Mouse (Mus musculus) intestine, embryonic 14.5 days (tissue): ENCODE measurements around the gene Gm17018. TPM values are rescaled to one million over a fixed set of nuclear protein-coding genes. Genes with fewer than 3 reads are reported as not detected.

Experiments used
- ATAC-seq: fragments of 200-750 bp; cut with Nextera tagmentation; replicated peaks from 2 replicates; pipeline ENCODE4 v1.8.0; 2017; ENCODE audit warnings: low read depth, moderate number of reproducible peaks, moderate TSS enrichment, moderate library complexity; ENCODE audit not compliant: low FRiP score, low TSS enrichment
- DNase-seq: peaks from one replicate; pipeline ENCODE4 v3.0.0-alpha.2; 2018; ENCODE audit warnings: low spot score
- H3K27ac ChIP-seq: fragments of 300-500 bp; sonication (generic); 2 replicates; pipeline ENCODE4 v1.5.1; 2014; ENCODE audit warnings: low read depth, mild to moderate bottlenecking, control low read depth
- H3K27me3 ChIP-seq: fragments of 300-500 bp; sonication (generic); replicated peaks from 2 replicates; pipeline ENCODE4 v1.6.1; 2014; ENCODE audit warnings: low read length, control low read depth; ENCODE audit not compliant: control insufficient read depth, insufficient read depth
- H3K36me3 ChIP-seq: fragments of 300-500 bp; sonication (generic); 2 replicates; pipeline ENCODE4 v1.6.1; 2014; ENCODE audit warnings: low read length, control low read depth; ENCODE audit not compliant: control insufficient read depth, insufficient read depth
- H3K4me1 ChIP-seq: fragments of 300-500 bp; sonication (generic); replicated peaks from 2 replicates; pipeline ENCODE4 v1.6.1; 2014; ENCODE audit warnings: low read length, control low read depth, mixed read lengths; ENCODE audit not compliant: control insufficient read depth, insufficient read depth
- H3K4me2 ChIP-seq: fragments of 300-500 bp; sonication (generic); 2 replicates; pipeline ENCODE4 v1.6.1; 2014; ENCODE audit warnings: low read length
- H3K4me3 ChIP-seq: fragments of 300-500 bp; sonication (generic); 2 replicates; pipeline ENCODE4 v1.5.1; 2014; ENCODE audit warnings: low read depth, low read length, control low read depth, mixed read lengths
- H3K9ac ChIP-seq: fragments of 300-500 bp; sonication (generic); 2 replicates; pipeline ENCODE4 v1.6.1; 2014; ENCODE audit warnings: mild to moderate bottlenecking, low read length
- H3K9me3 ChIP-seq: fragments of 300-500 bp; sonication (generic); 2 replicates; pipeline ENCODE4 v1.6.1; 2016; ENCODE audit warnings: low read length, control low read depth; ENCODE audit not compliant: control insufficient read depth
- WGBS: fragments of 180-500 bp; shearing (Covaris S2); extraction: QIAGEN DNeasy Blood & Tissue Kit; methylation state at CpG from one replicate; pipeline ENCODE4 v1.1.7; 2014; 5-methylcytosine and 5-hydroxymethylcytosine counted together
- polyA plus RNA-seq: library from polyadenylated mRNA; unstranded; fragments of >200 nt; fragmentation: Nextera tagmentation; extraction: Ambion mirVana; gene quantifications from 2 replicates; pipeline ENCODE4 v1.2.1, GENCODE M21; 2014

Gene Gm17018
- polyA plus RNA-seq, 1 experiment from 2014 or later, result 44.0 TPM

DNA sequence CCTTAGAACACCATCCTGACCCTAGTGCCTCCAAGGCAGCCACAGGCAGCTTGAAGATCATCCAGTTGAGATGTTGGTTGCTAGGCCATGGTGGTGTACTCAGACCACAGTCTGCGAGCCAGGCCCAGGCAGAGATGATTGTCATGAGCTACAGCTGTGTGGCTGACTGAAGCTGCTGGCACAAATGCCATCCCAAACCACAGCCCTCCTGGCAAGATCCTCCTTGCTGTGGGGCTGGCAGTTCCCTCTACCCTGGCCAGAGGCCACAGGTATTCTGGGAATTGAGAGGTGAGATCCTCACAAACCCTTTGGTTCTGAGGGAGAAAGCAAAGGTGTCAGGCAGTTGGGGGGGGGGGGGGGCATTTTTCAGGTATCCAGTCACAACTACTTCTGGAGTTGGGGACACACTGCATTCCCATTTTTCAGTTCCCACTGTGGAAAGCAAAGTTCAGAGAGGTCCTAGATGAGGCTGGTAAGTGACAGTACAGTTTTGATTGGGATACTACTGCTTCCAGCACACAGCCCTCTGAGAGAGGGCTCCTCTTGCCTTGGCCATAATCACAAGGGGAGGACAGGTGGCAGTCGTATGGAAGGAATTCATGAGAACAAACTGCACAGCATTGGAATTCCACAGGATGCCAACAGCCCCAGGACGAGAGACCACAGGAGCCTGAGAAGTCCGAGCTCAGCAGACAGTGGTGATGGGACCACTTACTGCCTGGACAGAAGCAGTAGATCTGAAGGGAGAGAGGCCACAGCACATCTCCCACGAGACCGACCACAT, 27.3 kb downstream of the Gm17018 start:
- WGBS, result 82% methylated on average over 6 of the region's 6 CpGs
- ATAC-seq (no peak), DNase-seq (no peak)

DNA sequence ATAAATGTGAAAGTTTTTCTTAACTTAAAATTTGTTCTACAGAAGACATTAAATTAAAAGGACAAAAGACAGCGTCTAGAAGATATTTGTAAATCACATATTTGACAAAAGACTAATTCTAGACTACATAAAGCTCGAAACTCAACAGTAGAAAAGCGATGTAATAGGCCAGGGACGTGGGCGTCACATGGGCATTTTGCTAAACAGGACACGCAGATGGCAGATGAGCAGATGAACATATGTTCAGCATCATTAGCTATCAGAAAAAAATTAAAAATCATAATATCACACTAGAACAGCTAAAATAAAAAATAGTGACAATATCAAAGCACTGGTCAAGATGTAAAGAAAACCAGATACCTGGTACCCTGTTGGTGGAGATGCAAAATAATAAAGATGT, 29.3 kb downstream of the Gm17018 start:
- no peak for ATAC-seq

More for the DNA sequence above, 27.3 kb downstream of the Gm17018 start:
- Histone ChIP-seq H3K27ac (no peak overlapping the region), H3K36me3 (no peaks in the 10 kb centered on the region), H3K9me3 (no peaks in the 10 kb centered on the region), H3K27me3 (no peaks in the 10 kb centered on the region), H3K4me3 (no peak overlapping the region), H3K4me2 (no peak overlapping the region), H3K4me1 (no peaks in the 10 kb centered on the region), H3K9ac (no peak overlapping the region)

DNA sequence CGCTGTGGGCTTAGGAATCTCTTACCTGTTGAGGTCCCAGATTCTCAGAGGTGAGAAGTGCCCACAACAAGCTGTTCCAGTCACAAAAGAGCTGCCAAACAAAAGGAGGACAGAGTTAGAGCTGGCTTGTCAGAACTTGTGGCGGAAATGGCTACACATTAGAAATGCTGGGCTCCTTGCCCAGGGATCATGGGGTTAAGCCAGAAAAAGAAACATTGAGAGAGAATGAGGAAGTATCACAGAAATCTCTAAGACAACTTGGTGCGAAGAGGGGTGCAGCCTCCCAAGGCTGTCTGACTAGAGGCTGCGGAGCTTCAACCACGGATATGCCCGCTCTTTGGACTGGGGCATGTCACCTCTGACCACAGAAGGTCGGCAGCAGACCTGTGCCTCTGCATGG, 31.3 kb downstream of the Gm17018 start:
- Histone ChIP-seq H3K4me1 (no peaks in the 10 kb centered on the region), H3K9ac (no peak overlapping the region), H3K4me2 (no peak overlapping the region), H3K4me3 (no peak overlapping the region), H3K27ac (no peak overlapping the region), H3K9me3 (no peaks in the 10 kb centered on the region), H3K27me3 (no peaks in the 10 kb centered on the region), H3K36me3 (no peaks in the 10 kb centered on the region)
- DNase-seq (no peak), ATAC-seq (no peak)
- 71% methylated on average over 7 of the region's 7 CpGs for WGBS

More for the DNA sequence above, 29.3 kb downstream of the Gm17018 start:
- Histone ChIP-seq H3K36me3 (no peaks in the 10 kb centered on the region), H3K4me1 (no peaks in the 10 kb centered on the region), H3K4me2 (no peak overlapping the region), H3K9me3 (no peaks in the 10 kb centered on the region), H3K27ac (no peak overlapping the region), H3K27me3 (no peaks in the 10 kb centered on the region), H3K9ac (no peak overlapping the region), H3K4me3 (no peak overlapping the region)
- 91% methylated on average over 6 of the region's 6 CpGs for WGBS
- no peak for DNase-seq

DNA sequence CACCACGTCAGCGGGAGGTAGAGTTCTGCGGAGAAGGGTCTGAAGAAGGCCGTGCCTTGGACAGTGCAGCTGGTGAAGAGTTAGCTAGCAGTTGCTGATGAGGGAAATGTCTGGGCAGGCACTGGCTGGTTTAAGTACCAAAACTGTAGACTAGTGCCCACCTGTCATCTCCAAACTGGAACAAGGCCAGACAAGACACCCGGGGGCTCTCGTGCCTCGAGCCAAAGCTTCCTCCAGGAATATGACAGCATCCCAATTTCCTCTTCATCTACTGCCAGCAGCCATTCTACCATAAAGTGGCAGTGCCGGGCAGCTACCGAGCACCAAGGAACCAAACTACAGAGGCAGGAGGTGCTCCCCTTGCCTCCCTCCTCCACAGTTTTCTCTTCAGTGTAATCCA, 32.5 kb downstream of the Gm17018 start:
- Histone ChIP-seq H3K4me2 (no peak overlapping the region), H3K9ac (no peak overlapping the region), H3K9me3 (no peaks in the 10 kb centered on the region), H3K4me3 (no peak overlapping the region), H3K27ac (no peak overlapping the region), H3K36me3 (no peaks in the 10 kb centered on the region), H3K27me3 (no peaks in the 10 kb centered on the region), H3K4me1 (no peaks in the 10 kb centered on the region)
- DNase-seq (no peak), ATAC-seq (no peak)
- 89% methylated on average over 9 of the region's 9 CpGs for WGBS

DNA sequence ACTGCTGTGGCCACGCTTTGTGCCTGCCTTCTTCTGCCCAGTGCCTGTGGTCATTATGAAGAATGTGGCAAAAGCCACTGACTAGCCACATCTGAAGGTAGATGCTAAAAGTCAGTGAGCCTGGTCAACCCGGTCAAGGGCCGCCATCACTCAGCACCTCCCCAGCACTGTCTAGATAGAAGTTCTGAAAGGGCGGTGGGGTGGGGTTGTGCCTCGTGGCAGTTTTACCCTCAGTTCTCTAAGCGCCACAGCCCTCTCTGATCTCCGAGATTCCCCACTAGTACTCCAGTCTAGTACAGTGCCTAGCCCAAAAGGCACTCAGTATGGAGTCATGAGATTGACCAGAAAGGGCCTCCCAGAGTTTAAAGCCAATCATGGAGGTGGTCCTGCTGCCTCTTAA, 33.7 kb downstream of the Gm17018 start:
- 95% methylated on average over 7 of the region's 7 CpGs for WGBS
- no peak overlapping the region for H3K4me2 ChIP-seq
- no peaks in the 10 kb centered on the region for H3K27me3 ChIP-seq
- H3K9me3 ChIP-seq, result no peaks in the 10 kb centered on the region
- ATAC-seq, result no peak
- H3K4me3 ChIP-seq, result no peak overlapping the region
- DNase-seq, result no peak
- H3K9ac ChIP-seq, result no peak overlapping the region
- no peak overlapping the region for H3K27ac ChIP-seq
- H3K36me3 ChIP-seq, result no peaks in the 10 kb centered on the region
- no peaks in the 10 kb centered on the region for H3K4me1 ChIP-seq

DNA sequence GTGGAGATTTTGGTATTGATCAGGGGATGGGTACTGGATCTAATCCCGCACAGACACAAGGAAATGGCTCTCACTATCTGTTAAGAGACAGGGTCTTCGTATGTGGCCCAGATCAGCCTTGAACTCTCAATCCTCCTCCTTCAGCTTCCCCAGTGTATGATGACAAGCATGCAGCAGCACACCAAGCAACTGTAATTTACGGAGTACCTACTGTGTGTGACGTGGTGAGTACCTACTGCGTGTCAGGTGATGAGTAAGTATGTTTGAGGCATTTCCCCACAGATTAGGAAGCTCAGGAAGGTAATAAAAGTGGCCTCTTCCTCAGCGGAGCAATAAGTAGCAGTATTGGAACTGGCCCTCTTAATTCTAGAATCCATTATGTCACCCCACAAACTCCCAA, 35.1 kb downstream of the Gm17018 start:
- no peak for DNase-seq

DNA sequence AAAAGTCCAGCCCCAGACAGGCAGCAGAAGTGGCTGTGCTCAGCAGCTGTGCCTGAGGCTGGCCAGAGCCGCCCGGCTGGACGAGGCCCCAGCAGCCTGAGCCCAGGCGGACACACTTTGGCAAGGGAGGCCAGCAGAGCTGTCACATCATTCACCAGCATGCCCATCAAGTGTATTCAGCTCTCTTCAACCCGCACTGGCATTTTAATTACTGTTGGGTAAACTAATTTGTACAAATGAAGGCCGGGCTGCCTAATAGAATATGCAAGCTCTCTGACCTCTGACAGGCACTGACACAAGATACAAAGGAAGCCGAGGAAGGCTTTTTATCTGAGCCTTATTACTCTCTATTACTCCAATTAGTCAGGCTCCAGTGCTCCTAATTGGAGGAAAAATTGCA, 35.6 kb downstream of the Gm17018 start:
- Histone ChIP-seq H3K27me3 (no peaks in the 10 kb centered on the region), H3K9ac (no peak overlapping the region), H3K4me1 (no peaks in the 10 kb centered on the region), H3K9me3 (no peaks in the 10 kb centered on the region), H3K36me3 (no peaks in the 10 kb centered on the region), H3K4me2 (no peak overlapping the region), H3K27ac (no peak overlapping the region), H3K4me3 (no peak overlapping the region)
- DNase-seq (no peak), ATAC-seq (no peak)
- WGBS, result 58% methylated on average over 7 of the region's 7 CpGs

More for the DNA sequence above, 35.1 kb downstream of the Gm17018 start:
- WGBS, result 90% methylated on average over 6 of the region's 6 CpGs
- H3K27ac ChIP-seq, result no peak overlapping the region
- no peak overlapping the region for H3K4me3 ChIP-seq
- H3K9me3 ChIP-seq, result no peaks in the 10 kb centered on the region
- no peaks in the 10 kb centered on the region for H3K27me3 ChIP-seq
- H3K9ac ChIP-seq, result no peak overlapping the region
- ATAC-seq, result no peak
- H3K4me2 ChIP-seq, result no peak overlapping the region
- H3K4me1 ChIP-seq, result no peaks in the 10 kb centered on the region
- no peaks in the 10 kb centered on the region for H3K36me3 ChIP-seq

DNA sequence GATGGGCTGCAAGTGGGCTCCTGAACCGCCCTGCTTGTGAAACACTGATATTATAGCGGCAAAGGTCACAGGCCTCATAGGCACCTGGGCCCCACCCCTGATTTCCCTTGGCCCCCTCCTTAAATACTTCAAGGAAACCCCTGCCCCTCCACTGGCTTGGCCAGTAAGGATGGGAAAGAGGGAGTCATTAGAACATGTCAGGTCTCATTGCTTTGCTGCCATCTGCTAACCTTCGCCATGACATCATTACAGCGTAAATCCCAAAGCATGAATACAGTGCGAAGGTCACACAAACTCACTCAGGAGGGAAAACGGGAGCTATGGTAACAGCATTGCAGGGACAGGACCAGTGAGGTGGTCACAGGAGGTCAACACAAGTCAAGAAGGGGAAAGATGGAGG, 36.0 kb downstream of the Gm17018 start:
- Histone ChIP-seq H3K36me3 (no peaks in the 10 kb centered on the region), H3K9ac (no peak overlapping the region), H3K4me3 (no peak overlapping the region), H3K27ac (no peak overlapping the region), H3K4me1 (no peaks in the 10 kb centered on the region), H3K9me3 (no peaks in the 10 kb centered on the region), H3K27me3 (no peaks in the 10 kb centered on the region), H3K4me2 (no peak overlapping the region)
- ATAC-seq, result no peak
- WGBS, result 84% methylated on average over 6 of the region's 6 CpGs
- DNase-seq, result no peak

DNA sequence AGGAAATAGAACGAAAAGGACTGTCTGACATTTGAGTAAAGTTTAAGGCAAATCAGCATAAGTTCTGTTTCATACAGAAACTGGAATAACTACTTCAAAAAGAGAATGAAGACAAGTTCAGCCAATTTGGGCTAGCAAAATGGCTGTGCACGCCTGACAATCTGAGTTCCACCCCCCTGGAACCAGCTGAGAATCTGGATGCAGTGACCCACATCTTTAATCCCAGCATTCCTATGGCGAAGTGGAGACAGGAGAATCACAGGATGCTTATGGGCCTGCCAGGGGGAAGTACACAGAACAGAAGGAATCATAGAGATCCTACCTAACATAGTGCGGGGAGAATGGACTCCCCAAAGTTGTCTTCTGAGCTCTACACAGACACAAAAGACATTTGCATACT, 36.7 kb downstream of the Gm17018 start:
- H3K9ac ChIP-seq, result no peak overlapping the region
- H3K36me3 ChIP-seq, result no peaks in the 10 kb centered on the region
- no peak for ATAC-seq
- no peaks in the 10 kb centered on the region for H3K4me1 ChIP-seq
- DNase-seq, result no peak
- H3K4me2 ChIP-seq, result no peak overlapping the region
- WGBS, result 89% methylated on average over 4 of the region's 4 CpGs
- no peaks in the 10 kb centered on the region for H3K9me3 ChIP-seq
- H3K27ac ChIP-seq, result no peak overlapping the region
- H3K27me3 ChIP-seq, result no peaks in the 10 kb centered on the region
- H3K4me3 ChIP-seq, result no peak overlapping the region
